Mouse (Mus musculus) forebrain, embryonic 11.5 days (tissue): ENCODE data around the gene Loxl3. TPM values are rescaled to one million over a fixed set of nuclear protein-coding genes. Genes with fewer than 3 reads are reported as not detected.
A peak's percentile ranks its signal among the peaks of the same experiment; 100 is the strongest.

ENCODE experiments used
- ATAC-seq: fragments of 200-750 bp; cut with Nextera tagmentation; replicated peaks from 2 replicates; pipeline ENCODE4 v1.8.0; 2017; ENCODE audit warnings: moderate TSS enrichment; ENCODE audit not compliant: low FRiP score
- DNase-seq: peaks from one replicate; pipeline ENCODE4 v3.0.0-alpha.2; 2017; ENCODE audit warnings: low spot score
- H3K27ac ChIP-seq: fragments of 300-500 bp; sonication (generic); 2 replicates; pipeline ENCODE4 v1.5.1; 2014; ENCODE audit warnings: low read depth, low read length
- H3K27me3 ChIP-seq: fragments of 300-500 bp; sonication (generic); 2 replicates; pipeline ENCODE4 v1.6.1; 2014; ENCODE audit warnings: mild to moderate bottlenecking, low read length, mixed read lengths; ENCODE audit not compliant: control insufficient read depth, insufficient read depth
- H3K36me3 ChIP-seq: fragments of 300-500 bp; sonication (generic); 2 replicates; pipeline ENCODE4 v1.6.1; 2014; ENCODE audit warnings: mild to moderate bottlenecking, low read length, moderate library complexity, mixed read lengths; ENCODE audit not compliant: control insufficient read depth, insufficient read depth
- H3K4me1 ChIP-seq: fragments of 300-500 bp; sonication (generic); replicated peaks from 2 replicates; pipeline ENCODE4 v1.6.1; 2014; ENCODE audit warnings: low read length, mixed read lengths; ENCODE audit not compliant: control insufficient read depth, insufficient read depth
- H3K4me2 ChIP-seq: fragments of 300-500 bp; sonication (generic); 2 replicates; pipeline ENCODE4 v1.6.1; 2014; ENCODE audit warnings: low read depth, mild to moderate bottlenecking, low read length, moderate library complexity, mixed read lengths; ENCODE audit not compliant: severe bottlenecking
- H3K4me3 ChIP-seq: fragments of 300-500 bp; sonication (generic); 2 replicates; pipeline ENCODE4 v1.5.1; 2014; ENCODE audit warnings: low read depth, low read length
- H3K9ac ChIP-seq: fragments of 300-500 bp; sonication (generic); 2 replicates; pipeline ENCODE4 v1.6.1; 2014; ENCODE audit warnings: low read length
- H3K9me3 ChIP-seq: fragments of 300-500 bp; sonication (generic); 2 replicates; pipeline ENCODE4 v1.6.1; 2016; ENCODE audit warnings: low read length, mixed read lengths; ENCODE audit not compliant: control insufficient read depth
- WGBS: fragments of 180-500 bp; shearing (Covaris S2); extraction: QIAGEN DNeasy Blood & Tissue Kit; methylation state at CpG from one replicate; pipeline ENCODE4 v1.1.7; 2014; 5-methylcytosine and 5-hydroxymethylcytosine counted together
- polyA plus RNA-seq: library from polyadenylated mRNA; unstranded; fragments of >200 nt; fragmentation: Nextera tagmentation; extraction: Ambion mirVana; gene quantifications from 2 replicates; pipeline ENCODE4 v1.2.1, GENCODE M21; 2014

Loxl3 gene
- polyA plus RNA-seq, 1 experiment from 2014 or later: 9.9 TPM

DNA sequence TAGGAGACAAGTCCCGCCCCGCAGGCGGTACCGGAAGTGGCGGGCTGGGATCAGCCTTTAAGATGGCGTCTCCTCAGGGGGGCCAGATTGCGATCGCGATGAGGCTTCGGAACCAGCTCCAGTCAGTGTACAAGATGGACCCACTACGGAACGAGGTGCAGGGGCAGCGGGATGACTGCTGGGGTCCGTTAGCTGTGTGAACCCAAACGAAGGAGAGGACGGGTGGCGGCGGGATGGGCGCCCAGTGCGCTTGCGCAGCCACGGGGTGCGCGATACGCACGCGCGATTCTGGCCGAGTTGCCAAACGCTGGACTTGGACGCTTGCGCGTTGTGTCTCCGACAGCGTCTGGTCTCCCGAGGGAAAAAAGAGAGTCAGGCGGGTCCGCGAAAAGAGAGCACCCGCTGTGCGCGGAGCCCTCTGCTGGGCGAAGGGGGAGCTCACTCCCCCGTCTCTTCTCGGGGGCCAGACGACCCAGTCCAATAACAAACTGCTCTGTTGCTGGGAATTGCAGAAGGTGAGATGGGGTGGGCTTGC lies 44.4 kb downstream of the Loxl3 start:
- Histone ChIP-seq H3K4me1 (peaks cover 5% of the 10 kb centered on the region; the same call in 1 of the 2 replicates), H3K27ac (peak overlapping the region; percentile 77), H3K27me3 (peaks cover 29% of the 10 kb centered on the region), H3K4me2 (peak overlapping the region; percentile 99), H3K4me3 (peak overlapping the region; percentile 71), H3K36me3 (peaks cover 3% of the 10 kb centered on the region; the same call in 1 of the 2 replicates), H3K9ac (peak overlapping the region; percentile 78), H3K9me3 (no peaks in the 10 kb centered on the region)
- ATAC-seq (peak; percentile 93), DNase-seq (peak; percentile 99)
- WGBS: under 1% methylated on average over 46 of the region's 46 CpGs

DNA sequence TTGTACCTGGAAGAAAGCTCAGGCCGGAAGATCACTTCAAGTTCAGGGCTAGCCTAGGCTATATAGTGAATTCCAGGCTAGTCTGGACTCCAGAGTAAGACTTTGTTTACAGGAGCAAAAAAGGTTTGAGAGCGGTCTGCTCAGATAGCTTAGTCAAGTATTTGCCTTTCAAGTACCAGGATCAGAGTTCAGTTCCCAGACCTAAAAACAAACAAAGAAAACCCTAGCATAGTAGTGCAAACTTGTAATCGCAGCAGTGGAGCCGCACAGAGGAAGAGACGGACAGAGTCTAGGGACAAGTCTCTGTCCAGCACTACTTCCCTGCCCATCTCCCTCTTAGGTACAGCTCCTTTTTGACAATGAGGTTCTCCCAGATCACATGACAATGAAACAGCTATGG lies 46.2 kb downstream of the Loxl3 start:
- H3K27ac ChIP-seq: no peak overlapping the region
- WGBS: 93% methylated on average over 5 of the region's 5 CpGs
- DNase-seq: no peak
- no peak overlapping the region for H3K9ac ChIP-seq
- peaks cover 3% of the 10 kb centered on the region; the same call in 1 of the 2 replicates for H3K36me3 ChIP-seq
- H3K4me1 ChIP-seq: peaks cover 5% of the 10 kb centered on the region; the same call in 1 of the 2 replicates
- no peak overlapping the region for H3K4me3 ChIP-seq
- no peaks in the 10 kb centered on the region for H3K9me3 ChIP-seq
- H3K4me2 ChIP-seq: no peak overlapping the region
- H3K27me3 ChIP-seq: peaks cover 34% of the 10 kb centered on the region
- ATAC-seq: no peak

DNA sequence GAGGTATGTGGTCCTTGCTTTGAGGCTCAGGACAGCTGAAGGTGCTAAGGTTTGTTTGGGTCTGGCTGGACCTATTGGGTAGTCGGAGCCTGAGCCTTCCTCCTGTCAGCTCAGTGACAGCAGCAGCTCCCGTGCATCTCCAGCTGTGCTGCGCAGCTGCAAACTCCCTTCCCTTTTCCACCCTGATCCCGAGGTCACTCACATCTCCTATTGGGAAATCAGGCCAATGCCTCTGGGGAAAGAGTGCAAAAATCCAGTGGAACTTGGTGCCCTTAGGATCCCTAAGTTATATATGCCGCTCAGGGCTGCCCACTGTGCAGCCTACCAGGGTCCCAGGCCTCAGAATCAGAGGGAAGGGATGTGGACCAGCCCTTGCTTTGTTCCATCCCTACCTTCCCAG lies 49.5 kb downstream of the Loxl3 start:
- peaks cover 5% of the 10 kb centered on the region; the same call in 1 of the 2 replicates for H3K4me1 ChIP-seq

DNA sequence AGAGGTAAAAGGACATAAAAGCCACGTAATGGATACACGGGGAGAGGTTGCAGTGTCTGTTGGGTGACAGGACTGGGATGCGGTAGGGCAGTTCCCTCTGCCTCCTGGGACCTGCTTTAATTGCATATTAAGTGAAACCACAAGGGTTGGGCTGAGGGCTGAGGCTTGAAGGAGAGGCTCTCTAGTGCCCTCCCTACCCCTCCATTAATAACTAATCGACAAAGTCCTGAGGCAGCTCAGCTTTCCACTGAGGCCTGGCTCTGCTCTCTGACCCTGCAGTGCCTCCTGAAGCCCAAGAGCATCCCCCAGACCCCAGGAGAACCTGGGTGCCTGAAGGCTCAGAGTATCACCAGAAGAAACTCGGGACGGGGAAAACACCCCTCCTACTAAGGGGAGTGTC lies 50.5 kb downstream of the Loxl3 start:
- H3K4me3 ChIP-seq: no peak overlapping the region
- H3K4me2 ChIP-seq: no peak overlapping the region
- no peak overlapping the region for H3K27ac ChIP-seq
- WGBS: 7% methylated on average over 6 of the region's 6 CpGs
- DNase-seq (no peak), ATAC-seq (no peak)
- no peaks in the 10 kb centered on the region; the same call in 1 of the 2 replicates for H3K4me1 ChIP-seq
- H3K27me3 ChIP-seq: peaks cover 62% of the 10 kb centered on the region
- no peaks in the 10 kb centered on the region for H3K9me3 ChIP-seq
- H3K9ac ChIP-seq: no peak overlapping the region
- peaks cover 3% of the 10 kb centered on the region; the same call in 1 of the 2 replicates for H3K36me3 ChIP-seq

More for the DNA sequence above, 49.5 kb downstream of the Loxl3 start:
- 6% methylated on average over 5 of the region's 5 CpGs for WGBS
- Histone ChIP-seq H3K36me3 (peaks cover 3% of the 10 kb centered on the region; the same call in 1 of the 2 replicates), H3K27ac (no peak overlapping the region), H3K9ac (no peak overlapping the region), H3K9me3 (no peaks in the 10 kb centered on the region), H3K4me3 (no peak overlapping the region), H3K27me3 (peaks cover 57% of the 10 kb centered on the region), H3K4me2 (no peak overlapping the region)
- ATAC-seq (no peak), DNase-seq (no peak)

DNA sequence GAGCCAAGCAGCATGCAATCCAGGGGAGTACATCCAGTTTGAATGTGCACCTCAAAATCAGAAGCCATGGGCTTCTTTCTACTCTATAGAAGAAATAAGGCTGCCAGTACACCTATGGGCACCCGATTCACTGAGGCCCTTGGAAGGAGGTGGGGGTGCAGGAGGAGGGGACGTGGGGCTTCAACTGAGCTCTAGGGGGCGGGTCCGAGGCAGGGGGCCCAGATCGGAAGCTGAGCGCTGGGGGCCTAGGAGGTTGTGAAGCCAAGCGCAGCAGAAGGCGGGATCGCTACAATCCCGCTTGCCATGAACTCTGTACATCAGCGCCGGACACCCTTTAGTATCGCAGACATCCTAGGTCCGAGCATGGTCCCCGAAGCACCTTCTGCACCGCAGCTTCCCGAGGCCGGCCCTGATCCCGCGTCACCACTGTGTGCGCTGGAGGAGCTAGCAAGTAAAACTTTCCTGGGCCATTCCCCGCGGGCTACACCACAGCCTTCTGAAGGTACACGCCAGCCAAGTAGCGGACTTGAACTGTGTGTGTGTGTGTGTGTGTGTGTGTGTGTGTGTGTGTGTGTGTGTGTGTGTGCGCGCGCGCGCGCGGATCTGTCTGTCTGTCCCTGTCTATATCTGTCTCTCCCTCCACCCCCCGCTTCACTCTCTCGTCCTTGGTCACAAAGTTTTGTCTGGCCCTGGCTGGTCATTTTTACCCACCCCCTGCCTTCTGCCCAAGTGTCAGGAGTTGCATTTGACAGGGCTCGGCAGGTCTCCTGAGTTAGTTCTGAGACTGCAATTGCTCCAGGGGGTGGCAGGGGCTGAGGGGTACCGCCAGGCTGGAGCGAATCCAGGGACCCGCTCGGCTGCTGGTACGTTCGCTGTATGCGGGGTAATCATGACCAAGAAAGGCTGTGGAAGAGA lies 52.4 kb downstream of the Loxl3 start, which contains the start of gene Lbx2:
Gene Lbx2 (plus strand): TSS at position 247 of the 915 bp plus-strand sequence.
- Histone ChIP-seq H3K36me3 (peaks cover 3% of the 10 kb centered on the region; the same call in 1 of the 2 replicates), H3K4me3 (peak within 1 kb of the TSS; percentile 0; the same call in 1 of the 2 replicates), H3K27me3 (peaks cover 65% of the 10 kb centered on the region), H3K27ac (no peak within 1 kb of the TSS), H3K4me2 (no peak within 1 kb of the TSS), H3K4me1 (no peaks in the 10 kb centered on the region), H3K9ac (no peak within 1 kb of the TSS), H3K9me3 (no peaks in the 10 kb centered on the region)
- 2% methylated on average over 42 of the region's 42 CpGs for WGBS
- ATAC-seq (no peak), DNase-seq (no peak)

DNA sequence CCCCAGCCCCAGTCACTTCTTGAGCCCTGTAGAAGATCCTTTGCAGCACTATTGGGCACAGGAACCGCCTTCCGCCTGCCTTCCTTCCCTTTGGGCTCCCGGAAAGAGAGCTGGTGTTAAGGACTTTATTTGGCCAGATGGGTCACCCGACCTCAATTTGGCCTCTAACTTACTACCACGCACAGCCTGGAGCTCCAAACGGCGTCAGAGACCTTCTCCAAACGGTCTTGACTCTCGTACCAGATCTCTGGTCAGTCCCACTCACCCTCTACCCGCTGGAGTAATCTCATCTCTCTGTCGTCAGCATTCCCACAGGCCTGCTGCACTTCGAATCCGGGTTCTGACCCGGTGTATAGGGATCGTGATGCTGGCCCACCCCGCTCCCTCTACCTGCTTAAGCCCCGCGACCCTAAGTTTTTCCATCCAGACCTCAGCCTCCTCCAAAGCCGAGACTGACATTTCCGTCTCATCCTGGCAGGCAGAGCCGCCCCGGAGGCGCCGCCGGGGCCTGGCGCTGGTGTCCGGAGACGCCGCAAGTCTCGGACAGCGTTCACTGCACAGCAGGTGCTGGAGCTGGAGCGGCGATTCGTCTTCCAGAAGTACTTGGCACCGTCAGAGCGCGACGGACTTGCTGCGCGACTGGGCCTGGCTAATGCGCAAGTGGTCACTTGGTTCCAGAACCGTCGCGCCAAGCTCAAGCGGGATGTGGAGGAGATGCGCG lies 53.4 kb downstream of the Loxl3 start:
- Histone ChIP-seq H3K9me3 (no peaks in the 10 kb centered on the region), H3K4me1 (no peaks in the 10 kb centered on the region), H3K4me3 (0 out of 2 replicates have a peak overlapping the region, but pooled peaks have one; percentile 7), H3K9ac (no peak overlapping the region), H3K27ac (no peak overlapping the region), H3K4me2 (0 out of 2 replicates have a peak overlapping the region, but pooled peaks have one; percentile 24), H3K27me3 (peaks cover 65% of the 10 kb centered on the region), H3K36me3 (no peaks in the 10 kb centered on the region)
- DNase-seq (no peak), ATAC-seq (no peak)
- WGBS: 1% methylated on average over 47 of the region's 47 CpGs

DNA sequence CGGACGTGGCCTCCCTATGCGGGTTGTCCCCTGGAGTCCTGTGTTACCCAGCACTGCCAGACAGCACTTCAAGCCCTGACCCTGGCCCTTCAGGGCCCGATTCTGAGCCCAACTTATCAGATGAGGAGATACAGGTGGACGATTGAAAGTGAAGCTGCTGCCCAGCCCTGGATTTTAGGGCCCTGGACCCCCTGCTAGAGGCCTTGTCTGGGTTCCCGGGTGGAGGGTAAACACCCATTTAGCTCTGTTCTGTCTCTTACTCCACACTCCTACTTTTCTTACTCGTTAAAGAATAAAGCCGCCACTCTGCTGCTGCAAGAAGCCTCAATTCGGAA lies 53.9 kb downstream of the Loxl3 start:
- ATAC-seq (no peak), DNase-seq (no peak)
- H3K9ac ChIP-seq: no peak overlapping the region
- H3K4me2 ChIP-seq: 0 out of 2 replicates have a peak overlapping the region, but pooled peaks have one; percentile 24
- H3K27me3 ChIP-seq: peaks cover 61% of the 10 kb centered on the region
- 3% methylated on average over 9 of the region's 9 CpGs for WGBS
- no peaks in the 10 kb centered on the region for H3K9me3 ChIP-seq
- no peaks in the 10 kb centered on the region for H3K4me1 ChIP-seq
- no peaks in the 10 kb centered on the region for H3K36me3 ChIP-seq
- no peak overlapping the region for H3K27ac ChIP-seq
- 0 out of 2 replicates have a peak overlapping the region, but pooled peaks have one; percentile 7 for H3K4me3 ChIP-seq

DNA sequence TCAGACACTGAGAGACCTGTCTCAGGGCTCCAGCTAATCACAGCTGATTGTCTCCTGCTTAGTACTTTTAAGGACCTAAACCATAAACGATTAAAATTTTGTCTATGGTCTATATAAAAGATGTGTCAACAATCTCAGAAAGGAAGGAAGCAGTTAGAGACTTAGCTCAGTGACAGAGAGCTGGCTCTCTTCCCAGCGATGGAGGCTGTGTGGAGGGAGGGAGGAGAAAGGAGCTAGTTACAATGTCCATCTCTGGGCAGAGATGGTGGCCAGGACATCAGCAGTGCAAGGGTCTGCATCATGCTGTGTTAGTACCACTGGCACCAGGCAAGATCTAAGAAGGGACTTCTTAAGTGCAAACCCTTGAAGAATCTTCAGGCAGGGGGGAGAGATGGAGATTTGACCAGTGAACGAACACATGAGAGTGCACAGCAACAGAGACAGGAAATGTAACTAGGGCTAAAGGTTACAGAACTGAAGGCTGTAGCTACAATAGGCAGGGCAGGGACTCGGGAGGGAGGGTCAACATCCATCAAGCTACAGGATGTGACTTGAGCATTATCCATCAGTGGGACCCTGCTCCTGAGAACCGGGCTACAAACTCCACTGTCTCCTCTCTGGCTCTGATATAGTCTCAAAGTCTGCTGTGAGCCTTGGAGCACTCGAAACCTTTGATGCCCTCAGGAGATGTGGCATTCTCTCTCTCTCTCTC lies 58.6 kb downstream of the Loxl3 start:
- DNase-seq: no peak
- Histone ChIP-seq H3K27ac (no peak overlapping the region), H3K36me3 (no peaks in the 10 kb centered on the region), H3K9ac (no peak overlapping the region), H3K4me2 (no peak overlapping the region), H3K27me3 (peaks cover 17% of the 10 kb centered on the region), H3K4me3 (no peak overlapping the region), H3K9me3 (peaks cover 3% of the 10 kb centered on the region; the same call in 1 of the 2 replicates), H3K4me1 (no peaks in the 10 kb centered on the region)
- ATAC-seq: no peak
- 50% methylated on average over 6 of the region's 6 CpGs for WGBS
